Mouse (Mus musculus) CH12.LX (cell line): ENCODE results near the gene Otx2. TPM values are rescaled to one million over a fixed set of nuclear protein-coding genes. Genes with fewer than 3 reads are reported as not detected.

Experiments used
- DNase-seq: peaks from one replicate; pipeline ENCODE4 v3.0.0-alpha.2; 2013; ENCODE audit errors: extremely low read depth
- H3K27ac ChIP-seq: 2 replicates; pipeline ENCODE4 v1.5.1; 2012; ENCODE audit warnings: low read depth, mild to moderate bottlenecking, control low read depth, moderate library complexity; ENCODE audit not compliant: insufficient read depth
- H3K27me3 ChIP-seq: replicated peaks from 2 replicates; pipeline ENCODE3; 2012; ENCODE audit warnings: inconsistent platforms
- H3K36me3 ChIP-seq, 2 experiments: replicated peaks in 1 of 2; 2 replicates each; pipeline versions ENCODE3 to v1.6.1; 2012; ENCODE audit warnings: inconsistent platforms in 1 of 2, low read length in 1 of 2, mild to moderate bottlenecking in 1 of 2, mixed read lengths in 1 of 2, moderate library complexity in 1 of 2; ENCODE audit not compliant: control insufficient read depth in 1 of 2, insufficient read depth in 1 of 2
- H3K4me1 ChIP-seq, 2 experiments: 2 replicates each; pipeline ENCODE4 v1.6.1; 2012; ENCODE audit warnings: inconsistent platforms in 1 of 2, moderate library complexity in 1 of 2; ENCODE audit not compliant: insufficient read depth in 2 of 2, control insufficient read depth in 1 of 2
- H3K4me2 ChIP-seq: 2 replicates; pipeline ENCODE4 v1.6.1; 2012; ENCODE audit warnings: low read depth, mild to moderate bottlenecking, control low read depth; ENCODE audit not compliant: poor library complexity, insufficient read depth, severe bottlenecking
- H3K4me3 ChIP-seq, 3 experiments: fragments of 150-350 bp in 1 of 3; sonication (generic) in 1 of 3; replicated peaks in 1 of 3; 2 replicates each; pipeline versions ENCODE3 to v1.5.1; 2011 to 2012; ENCODE audit warnings: low read depth in 2 of 3, low read length in 2 of 3, mild to moderate bottlenecking in 2 of 3, moderate library complexity in 2 of 3, control low read depth in 1 of 3, improper control_type of control experiment in 1 of 3, inconsistent platforms in 1 of 3, mixed read lengths in 1 of 3; ENCODE audit not compliant: poor library complexity in 1 of 3
- H3K79me2 ChIP-seq: replicated peaks from 2 replicates; pipeline ENCODE4 v1.6.1; 2012; ENCODE audit warnings: mild to moderate bottlenecking, moderate library complexity; ENCODE audit not compliant: control insufficient read depth, poor library complexity, insufficient read depth, severe bottlenecking; ENCODE audit errors: extremely low read depth
- H3K9ac ChIP-seq: 2 replicates; pipeline ENCODE4 v1.6.1; 2012; ENCODE audit warnings: low read depth, mild to moderate bottlenecking, control low read depth, moderate library complexity; ENCODE audit not compliant: insufficient read depth
- H3K9me3 ChIP-seq: replicated peaks from 2 replicates; pipeline ENCODE3; 2012; ENCODE audit warnings: low read length, inconsistent platforms, mixed read lengths
- BHLHE40 ChIP-seq: IDR thresholded peaks from 2 replicates; pipeline ENCODE4 v1.6.1; 2011; ENCODE audit warnings: mild to moderate bottlenecking, low read depth, low read length, improper control_type of control experiment
- CHD1 ChIP-seq: IDR thresholded peaks from 2 replicates; pipeline ENCODE4 v1.6.1; 2012; ENCODE audit warnings: low read depth, low read length, improper control_type of control experiment, inconsistent platforms
- CHD2 ChIP-seq: IDR thresholded peaks from 2 replicates; pipeline ENCODE4 v1.6.1; 2011; ENCODE audit warnings: low read length, improper control_type of control experiment
- ELF1 ChIP-seq: IDR thresholded peaks from 2 replicates; pipeline ENCODE4 v1.6.1; 2014; ENCODE audit warnings: low read depth, mild to moderate bottlenecking, inconsistent platforms, low read length, improper control_type of control experiment
- HCFC1 ChIP-seq: IDR thresholded peaks from 2 replicates; pipeline ENCODE4 v1.6.1; 2012; ENCODE audit warnings: low read depth, mild to moderate bottlenecking, inconsistent platforms, low read length, improper control_type of control experiment
- IRF4 ChIP-seq: IDR thresholded peaks from 2 replicates; pipeline ENCODE4 v1.6.1; 2014; ENCODE audit warnings: low read depth, mild to moderate bottlenecking, inconsistent platforms, low read length, improper control_type of control experiment
- JUN ChIP-seq: IDR thresholded peaks from 2 replicates; pipeline ENCODE4 v1.6.1; 2011; ENCODE audit warnings: low read depth, mild to moderate bottlenecking, low read length, improper control_type of control experiment, moderate library complexity; ENCODE audit not compliant: insufficient read depth
- MAX ChIP-seq: IDR thresholded peaks from 2 replicates; pipeline ENCODE4 v1.6.1; 2011; ENCODE audit warnings: low read length, improper control_type of control experiment
- MXI1 ChIP-seq: IDR thresholded peaks from 2 replicates; pipeline ENCODE4 v1.6.1; 2011; ENCODE audit warnings: mild to moderate bottlenecking, low read depth, low read length, improper control_type of control experiment
- NELFE ChIP-seq: IDR thresholded peaks from 2 replicates; pipeline ENCODE4 v1.6.1; 2011; ENCODE audit warnings: low read depth, low read length, improper control_type of control experiment
- NRF1 ChIP-seq: IDR thresholded peaks from 2 replicates; pipeline ENCODE4 v1.6.1; 2014; ENCODE audit warnings: low read depth, mild to moderate bottlenecking, inconsistent platforms, low read length, improper control_type of control experiment, moderate library complexity
- PAX5 ChIP-seq: IDR thresholded peaks from 2 replicates; pipeline ENCODE4 v1.6.1; 2012; ENCODE audit warnings: low read length, inconsistent platforms, mixed read lengths
- RCOR1 ChIP-seq: conservative IDR thresholded peaks from 2 replicates; pipeline ENCODE4 v1.6.1; 2012; ENCODE audit warnings: low read depth, mild to moderate bottlenecking, inconsistent platforms, low read length, improper control_type of control experiment
- SIN3A ChIP-seq: IDR thresholded peaks from 2 replicates; pipeline ENCODE4 v1.6.1; 2012; ENCODE audit warnings: low read length, improper control_type of control experiment, inconsistent platforms
- UBTF ChIP-seq: IDR thresholded peaks from 2 replicates; pipeline ENCODE4 v1.6.1; 2012; ENCODE audit warnings: low read depth, mild to moderate bottlenecking, inconsistent platforms, low read length, improper control_type of control experiment, moderate library complexity
- ZKSCAN1 ChIP-seq: IDR thresholded peaks from 2 replicates; pipeline ENCODE4 v1.6.1; 2012; ENCODE audit warnings: low read depth, inconsistent platforms, low read length, improper control_type of control experiment, borderline replicate concordance
- dilution Hi-C: fragments of 300-500 bp; cut with MboI; formaldehyde crosslinking; loops from 2 replicates; pipeline ENCODE4 v1.14.3; 2020; ENCODE audit warnings: low sequenced_read_pairs; ENCODE audit not compliant: extremely low pct_unique_long_range_greater_than_20kb, extremely low pct_ligation_motif_present
- in situ Hi-C: fragments of 300-500 bp; cut with MboI; formaldehyde crosslinking; loops from 3 replicates; pipeline ENCODE4 v1.14.3; 2019; ENCODE audit warnings: low sequenced_read_pairs, low pct_ligation_motif_present, low pct_unique_long_range_greater_than_20kb, mixed read lengths
- polyA plus RNA-seq: library from polyadenylated mRNA; unstranded; fragments of >175 nt; gene quantifications from 2 replicates; pipeline ENCODE4 v1.2.1, GENCODE M21; 2012; ENCODE audit warnings: low read depth; ENCODE audit not compliant: insufficient read length
- total RNA-seq, 2 experiments: library from RNA; depleted of rRNA; stranded (reverse); fragments of 300-350 nt in 1 of 2; fragments of >200 nt in 1 of 2; gene quantifications; 2 replicates each; pipeline ENCODE4 v1.2.3; 2012 to 2014

Gene Otx2
- total and polyA plus RNA-seq, 3 experiments: not detected

GRCm38 (mm10) chr14:48654551-48655072 is 19.0 kb downstream of the Otx2 start:
- Histone ChIP-seq H3K4me2 (no peak overlapping the region), H3K36me3 (no peaks in the 10 kb centered on the region), H3K4me1 (no peaks in the 10 kb centered on the region; a peak in 1 of 4 replicates), H3K79me2 (no peaks in the 10 kb centered on the region), H3K27ac (no peak overlapping the region), H3K9me3 (no peaks in the 10 kb centered on the region), H3K9ac (no peak overlapping the region), H3K4me3 (no peak overlapping the region), H3K27me3 (no peaks in the 10 kb centered on the region)
- in situ Hi-C loops: no loop called here
- no peak for DNase-seq
- TF ChIP-seq JUN (no peak), HCFC1 (no peak), MAX (no peak), BHLHE40 (no peak), UBTF (no peak)
- dilution Hi-C loops: no loop called here

DNA sequence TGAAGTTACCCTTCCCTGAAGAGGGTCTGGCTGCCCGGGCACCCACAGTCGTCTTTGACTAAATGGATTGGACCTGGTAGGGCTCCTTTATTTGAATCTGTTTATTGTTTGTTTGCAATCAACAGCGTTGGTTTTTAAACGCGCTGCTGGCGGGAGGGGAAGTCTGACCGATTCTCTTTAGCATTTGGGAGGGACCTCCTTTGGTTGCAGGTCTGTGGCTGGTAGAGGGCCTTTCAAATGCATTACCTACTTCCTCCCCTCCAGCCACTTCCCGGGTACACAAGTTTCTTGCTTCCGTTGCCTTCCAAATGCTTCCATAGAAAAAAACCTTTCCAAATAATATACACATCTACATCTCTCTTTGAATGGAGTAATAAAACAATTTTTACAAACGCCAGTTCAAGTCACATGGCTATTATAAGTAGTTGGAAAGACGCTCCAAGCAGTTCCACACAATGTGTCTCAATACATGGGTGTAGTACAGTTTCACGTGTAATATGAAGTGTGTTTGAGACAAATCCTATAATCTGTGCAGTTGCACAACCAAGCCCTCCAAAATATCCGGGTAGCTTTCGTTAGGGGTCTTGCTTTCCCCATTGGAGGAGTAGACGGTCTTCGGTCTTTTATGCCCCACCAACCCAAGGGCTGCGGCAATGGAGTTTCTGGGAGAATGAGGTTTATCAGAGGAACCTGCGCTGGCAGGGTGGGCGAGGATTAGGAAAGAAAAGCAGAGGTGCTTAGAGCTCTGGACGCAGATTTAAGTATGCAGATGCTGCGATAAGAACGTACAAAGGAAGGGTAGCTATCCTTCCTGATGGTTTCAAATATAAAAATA is 19.7 kb downstream of the Otx2 start:
- H3K27me3 ChIP-seq: no peaks in the 10 kb centered on the region
- H3K4me3 ChIP-seq: no peak overlapping the region
- no peak overlapping the region for H3K27ac ChIP-seq

DNA sequence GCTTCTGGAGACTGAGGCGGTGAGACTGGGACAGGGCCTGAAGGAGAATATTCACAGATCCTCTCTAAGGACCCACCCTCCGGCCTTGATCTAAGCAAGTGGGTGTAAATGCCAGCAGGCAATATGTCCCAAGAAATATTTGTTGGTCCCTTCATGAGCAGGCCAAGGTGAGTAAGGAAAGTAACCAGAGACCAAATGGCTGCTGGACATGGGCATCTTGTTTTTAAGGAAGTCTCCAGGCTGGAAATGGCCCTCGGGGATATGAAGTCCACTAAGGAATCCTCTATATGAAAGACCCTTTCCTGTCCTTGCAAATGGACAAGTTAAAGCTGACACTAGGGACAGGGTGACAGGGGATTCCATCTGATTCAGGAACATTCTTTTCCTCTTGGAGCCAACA is 20.5 kb downstream of the Otx2 start:
- Histone ChIP-seq H3K9ac (no peak overlapping the region), H3K79me2 (no peaks in the 10 kb centered on the region), H3K27me3 (no peaks in the 10 kb centered on the region), H3K36me3 (no peaks in the 10 kb centered on the region), H3K4me2 (no peak overlapping the region), H3K4me1 (no peaks in the 10 kb centered on the region; a peak in 1 of 4 replicates), H3K4me3 (no peak overlapping the region), H3K27ac (no peak overlapping the region), H3K9me3 (no peaks in the 10 kb centered on the region)
- DNase-seq: no peak
- no peak for TF ChIP-seq JUN
- TF ChIP-seq RCOR1: no peak
- TF ChIP-seq NELFE: no peak
- TF ChIP-seq SIN3A: no peak
- no peak for TF ChIP-seq UBTF
- TF ChIP-seq ZKSCAN1: no peak
- no peak for TF ChIP-seq PAX5
- no peak for TF ChIP-seq HCFC1
- no peak for TF ChIP-seq MAX
- in situ Hi-C loops (no loop called here), dilution Hi-C loops (no loop called here)

More for the DNA sequence above, 19.7 kb downstream of the Otx2 start:
- Histone ChIP-seq H3K4me1 (no peaks in the 10 kb centered on the region; a peak in 1 of 4 replicates), H3K9ac (no peak overlapping the region), H3K4me2 (no peak overlapping the region), H3K36me3 (no peaks in the 10 kb centered on the region), H3K79me2 (no peaks in the 10 kb centered on the region), H3K9me3 (no peaks in the 10 kb centered on the region)
- dilution Hi-C loops: no loop called here
- TF ChIP-seq UBTF: no peak
- TF ChIP-seq CHD2: no peak
- TF ChIP-seq CHD1: no peak
- TF ChIP-seq IRF4: no peak
- TF ChIP-seq ELF1: no peak
- no peak for TF ChIP-seq SIN3A
- no peak for TF ChIP-seq PAX5
- TF ChIP-seq NELFE: no peak
- no peak for TF ChIP-seq NRF1
- no peak for TF ChIP-seq MXI1
- TF ChIP-seq ZKSCAN1: no peak
- DNase-seq: no peak
- in situ Hi-C loops: no loop called here
